Mouse (Mus musculus): ENCODE results near the gene Kif1c.

The Kif1c gene

GRCm38 (mm10) chr11:70770804-70771203 lies 70.5 kb downstream of the Kif1c start:
- no peak for TF ChIP-seq GATA4 (IDR thresholded peaks at IDR 0.05; ENCODE audit: insufficient replicate concordance, low read length)

GRCm38 (mm10) chr11:70776830-70777571 lies 76.7 kb downstream of the Kif1c start:
- TF ChIP-seq GATA4 (IDR thresholded peaks at IDR 0.05; ENCODE audit: insufficient replicate concordance, low read length): no peak; the same call in 1 of the 2 replicates

GRCm38 (mm10) chr11:70777634-70778033 lies 77.3 kb downstream of the Kif1c start:
- no peak for TF ChIP-seq GATA4 (IDR thresholded peaks at IDR 0.05; ENCODE audit: insufficient replicate concordance, low read length)
